Mouse (Mus musculus) forebrain, embryonic 13.5 days (tissue): ENCODE measurements around the gene Xndc1. TPM values are rescaled to one million over a fixed set of nuclear protein-coding genes. Genes with fewer than 3 reads are reported as not detected.
"Not testable (repeated sequence)": the region's sequence is repeated elsewhere in the genome, so short reads cannot be mapped to it uniquely, and the experiment has no call there.

Experiments
- ATAC-seq: fragments of 200-750 bp; cut with Nextera tagmentation; 2 replicates; pipeline ENCODE4 v1.8.0; 2017
- H3K27ac ChIP-seq: fragments of 300-500 bp; sonication (generic); 2 replicates; pipeline ENCODE4 v1.5.1; 2015; ENCODE audit warnings: inconsistent platforms, mild to moderate bottlenecking, moderate library complexity
- H3K27me3 ChIP-seq: fragments of 300-500 bp; sonication (generic); 2 replicates; pipeline ENCODE4 v1.6.1; 2015; ENCODE audit warnings: mild to moderate bottlenecking, inconsistent platforms
- H3K36me3 ChIP-seq: fragments of 300-500 bp; sonication (generic); 2 replicates; pipeline ENCODE4 v1.6.1; 2015; ENCODE audit warnings: mild to moderate bottlenecking, inconsistent platforms; ENCODE audit not compliant: poor library complexity, severe bottlenecking
- H3K4me1 ChIP-seq: fragments of 300-500 bp; sonication (generic); 2 replicates; pipeline ENCODE4 v1.6.1; 2015; ENCODE audit warnings: inconsistent platforms
- H3K4me2 ChIP-seq: fragments of 300-500 bp; sonication (generic); 2 replicates; pipeline ENCODE4 v1.6.1; 2015; ENCODE audit warnings: inconsistent platforms, mild to moderate bottlenecking, moderate library complexity
- H3K4me3 ChIP-seq: fragments of 300-500 bp; sonication (generic); 2 replicates; pipeline ENCODE4 v1.5.1; 2015; ENCODE audit warnings: mild to moderate bottlenecking, inconsistent platforms
- H3K9ac ChIP-seq: fragments of 300-500 bp; sonication (generic); 2 replicates; pipeline ENCODE4 v1.6.1; 2015; ENCODE audit warnings: mild to moderate bottlenecking, inconsistent platforms
- H3K9me3 ChIP-seq: fragments of 300-500 bp; sonication (generic); replicated peaks from 2 replicates; pipeline ENCODE4 v1.6.1; 2016; ENCODE audit warnings: inconsistent platforms
- WGBS: fragments of 180-500 bp; shearing (Covaris S2); methylation state at CpG from one replicate; pipeline ENCODE4 v1.1.7; 2015; 5-methylcytosine and 5-hydroxymethylcytosine counted together
- polyA plus RNA-seq: library from polyadenylated mRNA; unstranded; fragments of >200 nt; fragmentation: Nextera tagmentation; extraction: Ambion mirVana; gene quantifications from 2 replicates; pipeline ENCODE4 v1.2.1, GENCODE M21; 2015

The Xndc1 gene
- polyA plus RNA-seq, result 46.3 and 47.3 TPM in 2 replicates

DNA sequence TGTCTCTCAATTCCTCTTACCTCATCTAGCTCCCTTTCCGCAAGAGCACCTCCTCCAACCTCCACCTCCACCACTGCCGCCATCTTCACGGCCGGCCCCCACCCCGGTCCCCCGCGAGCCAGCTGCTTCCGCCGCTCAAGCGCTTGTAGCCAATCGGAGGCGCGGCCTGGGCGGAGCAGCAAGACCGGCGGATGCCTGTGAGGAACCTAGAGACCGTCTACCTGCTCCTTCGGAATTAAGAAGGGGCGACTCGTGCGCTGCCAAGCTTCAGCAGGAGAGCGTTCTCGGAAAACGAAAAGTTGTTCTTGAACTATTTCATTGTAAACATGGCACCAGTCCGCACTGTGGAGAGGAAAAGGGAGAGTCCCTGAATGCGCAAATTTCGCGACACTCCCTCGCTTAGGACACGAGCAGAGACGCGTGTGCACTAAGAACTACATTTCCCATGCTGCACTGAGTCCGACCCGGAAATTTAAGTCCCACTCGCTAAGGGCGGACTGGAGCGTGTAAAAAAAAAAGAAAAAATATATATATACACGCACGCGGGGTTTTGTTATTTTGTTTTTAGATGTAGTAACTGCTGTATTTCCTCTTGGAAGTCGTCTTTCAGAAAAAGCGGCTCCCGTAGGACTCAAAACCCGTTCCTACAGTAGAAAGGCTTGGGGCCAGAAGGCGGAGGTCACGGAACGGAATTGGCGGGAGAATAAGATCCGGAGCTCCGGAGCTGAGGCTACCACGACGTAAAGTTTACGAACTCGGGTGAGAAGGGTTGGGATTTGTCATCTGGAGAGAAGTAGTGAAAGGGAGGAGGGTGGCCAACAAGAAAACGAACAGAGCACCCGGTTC, at the start of gene Xndc1, which contains the start of the genes Rnf121 and Xntrpc:
Gene Xndc1 (plus strand): TSS at position 466 of the 846 bp plus-strand sequence.
Gene Rnf121 (minus strand): TSS at position 424 of the 846 bp plus-strand sequence.
Gene Xntrpc (plus strand): TSS at position 668 of the 846 bp plus-strand sequence.
- Histone ChIP-seq H3K4me1 (peaks cover 38% of the 10 kb centered on the region), H3K4me3 (peak within 1 kb of the TSS; percentile 73), H3K4me2 (peak within 1 kb of the TSS; percentile 83), H3K9ac (peak within 1 kb of the TSS; percentile 84), H3K27me3 (no peaks in the 10 kb centered on the region), H3K36me3 (peaks cover 9% of the 10 kb centered on the region; the same call in 1 of the 2 replicates), H3K27ac (peak within 1 kb of the TSS; percentile 73), H3K9me3 (no peaks in the 10 kb centered on the region)
- under 1% methylated on average over 56 of the region's 56 CpGs for WGBS
- peak; percentile 99 for ATAC-seq

- Histone ChIP-seq H3K4me3 (no peak overlapping the region), H3K9ac (no peak overlapping the region), H3K36me3 (peaks cover 98% of the 10 kb centered on the region), H3K4me2 (no peak overlapping the region), H3K27me3 (no peaks in the 10 kb centered on the region), H3K4me1 (no peaks in the 10 kb centered on the region), H3K27ac (no peak overlapping the region), H3K9me3 (no peaks in the 10 kb centered on the region)
- 92% methylated on average over 4 of the region's 4 CpGs for WGBS
- ATAC-seq, result no peak
Observed at GRCm38 (mm10) chr7:102016936-102017335, 48.4 kb upstream of the Xndc1 start.

GRCm38 (mm10) chr7:102017452-102017851, 47.9 kb upstream of the Xndc1 start:
- Histone ChIP-seq H3K9ac (no peak overlapping the region), H3K4me1 (no peaks in the 10 kb centered on the region), H3K27ac (no peak overlapping the region), H3K36me3 (peaks cover 98% of the 10 kb centered on the region), H3K27me3 (no peaks in the 10 kb centered on the region), H3K9me3 (no peaks in the 10 kb centered on the region), H3K4me2 (no peak overlapping the region), H3K4me3 (no peak overlapping the region)
- ATAC-seq, result no peak
- WGBS, result 91% methylated on average over 5 of the region's 5 CpGs

DNA sequence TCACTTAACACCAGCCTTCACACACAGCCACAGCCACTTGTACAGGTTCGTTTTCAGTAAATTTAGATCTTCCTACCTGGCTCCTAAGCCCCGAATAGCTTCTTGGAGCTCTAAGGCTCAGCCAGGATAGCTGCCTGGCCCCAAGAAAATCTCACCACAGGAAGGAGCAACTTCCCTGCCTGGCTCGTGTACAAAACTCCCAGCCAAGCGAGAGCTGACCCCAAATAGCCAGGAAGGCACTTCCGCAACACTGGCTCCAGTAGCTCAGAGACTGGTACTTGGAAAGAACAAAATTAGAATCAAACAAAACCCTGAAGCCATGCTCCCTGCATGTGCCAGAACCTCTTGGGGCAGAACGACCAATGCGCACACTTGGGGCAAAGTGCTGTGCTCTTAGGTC, 47.3 kb upstream of the Xndc1 start:
- no peak overlapping the region for H3K4me3 ChIP-seq
- no peak for ATAC-seq
- peaks cover 98% of the 10 kb centered on the region for H3K36me3 ChIP-seq
- 90% methylated on average over 7 of the region's 7 CpGs for WGBS
- H3K27ac ChIP-seq, result no peak overlapping the region; the same call in 1 of the 2 replicates
- H3K4me1 ChIP-seq, result no peaks in the 10 kb centered on the region
- no peaks in the 10 kb centered on the region for H3K9me3 ChIP-seq
- no peak overlapping the region for H3K4me2 ChIP-seq
- H3K27me3 ChIP-seq, result no peaks in the 10 kb centered on the region
- no peak overlapping the region for H3K9ac ChIP-seq

- Histone ChIP-seq H3K4me2 (no peak within 1 kb of the TSS), H3K27me3 (no peaks in the 10 kb centered on the region), H3K9ac (no peak within 1 kb of the TSS), H3K36me3 (peaks cover 98% of the 10 kb centered on the region), H3K4me1 (no peaks in the 10 kb centered on the region), H3K27ac (no peak within 1 kb of the TSS; the same call in 1 of the 2 replicates), H3K4me3 (no peak within 1 kb of the TSS), H3K9me3 (no peaks in the 10 kb centered on the region)
- 90% methylated on average over 3 of the region's 3 CpGs for WGBS
- ATAC-seq, result no peak
Observed at GRCm38 (mm10) chr7:102018590-102018989, 46.7 kb upstream of the Xndc1 start, which contains the start of gene Il18bp. Gene Il18bp, minus strand, starts transcription at chr7:102018690.

GRCm38 (mm10) chr7:102019362-102019761, 45.9 kb upstream of the Xndc1 start:
- ATAC-seq, result no peak
- Histone ChIP-seq H3K9ac (no peak overlapping the region), H3K27ac (no peak overlapping the region), H3K36me3 (peaks cover 98% of the 10 kb centered on the region), H3K4me3 (no peak overlapping the region), H3K9me3 (no peaks in the 10 kb centered on the region), H3K27me3 (no peaks in the 10 kb centered on the region), H3K4me1 (no peaks in the 10 kb centered on the region), H3K4me2 (no peak overlapping the region)
- WGBS, result 66% methylated on average over 3 of the region's 3 CpGs

GRCm38 (mm10) chr7:102020934-102021333, 44.4 kb upstream of the Xndc1 start:
- H3K9ac ChIP-seq, H3K4me2 ChIP-seq, H3K4me3 ChIP-seq, ATAC-seq, H3K27ac ChIP-seq, H3K9me3 ChIP-seq, H3K27me3 ChIP-seq, H3K4me1 ChIP-seq: not testable (repeated sequence)
- peaks cover 96% of the 10 kb centered on the region for H3K36me3 ChIP-seq
- WGBS, result 86% methylated on average over 2 of the region's 2 CpGs

DNA sequence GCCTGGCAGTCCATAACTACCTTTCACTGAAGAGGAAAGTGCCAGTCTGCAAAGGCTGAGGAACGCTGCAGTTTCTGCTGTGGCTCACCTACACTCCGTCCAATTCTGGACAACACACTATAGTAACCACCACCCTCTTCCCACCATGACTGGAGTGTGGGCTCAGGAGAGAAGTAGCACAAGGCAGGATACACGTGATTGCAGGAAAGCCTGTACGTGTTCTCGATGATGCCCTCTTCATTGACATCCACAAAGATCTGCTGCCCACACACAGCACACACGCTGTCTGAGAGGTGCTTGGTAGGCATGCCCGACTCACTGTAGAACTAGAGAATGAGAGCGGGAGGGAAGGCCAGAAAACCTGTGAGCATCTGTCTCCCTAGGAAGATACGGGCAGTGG, 41.5 kb upstream of the Xndc1 start:
- no peaks in the 10 kb centered on the region for H3K9me3 ChIP-seq
- H3K4me2 ChIP-seq, result no peak overlapping the region
- H3K36me3 ChIP-seq, result peaks cover 87% of the 10 kb centered on the region
- no peaks in the 10 kb centered on the region for H3K4me1 ChIP-seq
- no peak overlapping the region for H3K4me3 ChIP-seq
- ATAC-seq, result no peak
- 94% methylated on average over 9 of the region's 9 CpGs for WGBS
- H3K27me3 ChIP-seq, result no peaks in the 10 kb centered on the region
- no peak overlapping the region for H3K27ac ChIP-seq
- no peak overlapping the region for H3K9ac ChIP-seq

DNA sequence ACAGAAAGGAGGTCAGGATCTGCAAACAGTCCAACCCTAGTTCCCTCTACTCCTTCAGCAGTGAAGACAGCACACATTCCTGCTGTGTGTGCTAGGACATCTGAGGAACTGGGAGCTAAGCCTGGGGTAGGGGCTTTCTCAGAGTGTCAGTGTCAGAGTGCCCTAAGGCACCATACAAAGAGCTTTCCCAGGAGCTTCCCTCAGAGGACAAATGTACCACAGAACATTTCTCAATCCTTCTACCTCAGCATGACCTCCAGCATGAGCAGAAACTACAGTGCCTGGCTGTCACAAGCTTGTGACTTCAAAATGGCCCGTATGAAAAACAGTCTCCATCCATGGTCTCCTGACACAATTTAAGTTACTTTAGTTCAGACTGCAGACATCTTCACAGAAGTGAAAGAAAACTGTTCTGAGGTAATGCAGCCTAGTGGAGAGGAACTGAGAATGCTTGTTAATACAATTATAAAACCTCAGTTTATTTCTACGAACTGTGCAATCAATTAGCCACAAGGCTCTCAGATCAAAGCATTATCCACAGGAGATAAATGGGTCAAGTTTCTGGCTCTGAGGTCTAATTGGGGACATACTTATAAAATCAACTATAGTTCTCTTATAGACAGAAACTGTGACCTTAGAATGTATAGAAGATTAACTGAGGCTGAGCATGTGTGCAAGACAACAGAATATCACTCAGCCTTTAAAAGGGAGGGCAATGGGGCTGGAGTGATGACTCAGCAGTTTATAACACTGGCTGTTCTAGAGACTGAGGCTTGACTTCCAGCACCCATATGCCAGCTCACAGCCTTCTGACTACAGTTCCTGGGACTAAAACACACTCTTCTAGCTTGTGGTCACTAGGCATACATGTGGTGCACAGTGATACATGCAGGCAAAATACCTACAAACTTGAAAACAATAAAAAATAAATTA, 39.9 kb upstream of the Xndc1 start:
- no peaks in the 10 kb centered on the region for H3K27me3 ChIP-seq
- H3K9me3 ChIP-seq, result no peaks in the 10 kb centered on the region
- H3K27ac ChIP-seq, result no peak overlapping the region
- H3K4me3 ChIP-seq, result no peak overlapping the region
- WGBS, result 80% methylated on average over 2 of the region's 2 CpGs
- no peaks in the 10 kb centered on the region for H3K4me1 ChIP-seq
- no peak overlapping the region for H3K4me2 ChIP-seq
- H3K36me3 ChIP-seq, result peaks cover 81% of the 10 kb centered on the region
- H3K9ac ChIP-seq, result no peak overlapping the region
- ATAC-seq, result no peak

- Histone ChIP-seq H3K4me3 (no peak overlapping the region), H3K36me3 (peaks cover 97% of the 10 kb centered on the region)
Observed at GRCm38 (mm10) chr7:102034904-102035303, 30.4 kb upstream of the Xndc1 start.

GRCm38 (mm10) chr7:102035534-102035933, 29.8 kb upstream of the Xndc1 start:
- H3K36me3 ChIP-seq, result peaks cover 94% of the 10 kb centered on the region

More at GRCm38 (mm10) chr7:102034904-102035303, 30.4 kb upstream of the Xndc1 start:
- 89% methylated on average over 1 of the region's 1 CpGs for WGBS
- no peak overlapping the region for H3K27ac ChIP-seq
- no peak overlapping the region for H3K9ac ChIP-seq
- H3K4me2 ChIP-seq, result no peak overlapping the region
- no peaks in the 10 kb centered on the region for H3K4me1 ChIP-seq
- H3K9me3 ChIP-seq, result no peaks in the 10 kb centered on the region
- ATAC-seq, result no peak
- no peaks in the 10 kb centered on the region for H3K27me3 ChIP-seq

DNA sequence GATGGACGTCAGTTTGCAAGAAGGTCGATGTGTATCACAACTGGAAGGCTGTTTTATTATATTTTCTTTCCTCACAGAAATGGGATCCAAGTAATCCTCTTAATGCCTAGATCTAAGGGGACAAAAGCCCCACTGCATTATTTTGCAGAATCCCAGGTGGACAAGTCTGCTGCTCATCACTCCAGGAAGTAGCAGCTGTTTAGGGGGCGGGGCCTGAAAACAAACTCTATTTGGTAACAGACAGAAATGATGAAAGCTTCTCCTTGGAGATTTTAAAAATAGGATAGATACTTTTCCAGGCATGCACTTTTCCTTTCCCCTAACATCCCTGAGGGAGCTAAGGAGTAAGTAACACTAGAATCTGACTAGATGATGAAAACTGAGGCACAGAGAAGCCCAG, 28.0 kb upstream of the Xndc1 start:
- H3K9me3 ChIP-seq, result no peaks in the 10 kb centered on the region
- no peaks in the 10 kb centered on the region for H3K4me1 ChIP-seq
- no peak overlapping the region for H3K4me3 ChIP-seq
- 92% methylated on average over 3 of the region's 3 CpGs for WGBS
- no peak for ATAC-seq
- H3K9ac ChIP-seq, result no peak overlapping the region
- no peaks in the 10 kb centered on the region for H3K27me3 ChIP-seq
- no peak overlapping the region for H3K4me2 ChIP-seq
- no peak overlapping the region for H3K27ac ChIP-seq
- peaks cover 92% of the 10 kb centered on the region for H3K36me3 ChIP-seq

More at GRCm38 (mm10) chr7:102035534-102035933, 29.8 kb upstream of the Xndc1 start:
- no peak overlapping the region for H3K4me2 ChIP-seq
- no peak overlapping the region for H3K9ac ChIP-seq
- WGBS, result 92% methylated on average over 2 of the region's 2 CpGs
- H3K27me3 ChIP-seq, result no peaks in the 10 kb centered on the region
- no peak overlapping the region for H3K4me3 ChIP-seq
- H3K9me3 ChIP-seq, result no peaks in the 10 kb centered on the region
- ATAC-seq, result no peak
- H3K4me1 ChIP-seq, result no peaks in the 10 kb centered on the region
- H3K27ac ChIP-seq, result no peak overlapping the region
